Mouse (Mus musculus): ENCODE data around the gene Samhd1. TPM values are rescaled to one million over a fixed set of nuclear protein-coding genes. Genes with fewer than 3 reads are reported as not detected.

Gene Samhd1
- polyA plus RNA-seq, 1 experiment from 2014 or later = 32.5 TPM

GRCm38 (mm10) chr2:157100319-157100605, 34.8 kb downstream of the Samhd1 start:
- H3K9ac ChIP-seq (replicated peaks; ENCODE audit: low read depth, low read length) = no peak overlapping the region
- no peak overlapping the region for H3K4me2 ChIP-seq (replicated peaks; ENCODE audit: low read depth, low read length)
- no peaks in the 10 kb centered on the region for H3K9me3 ChIP-seq (ENCODE audit: control insufficient read depth, low read depth, low read length)
- no peaks in the 10 kb centered on the region for H3K27me3 ChIP-seq (ENCODE audit: control insufficient read depth, insufficient read depth, low read length)
- H3K4me1 ChIP-seq (ENCODE audit: control insufficient read depth, insufficient read depth, low read length) = no peaks in the 10 kb centered on the region
- peaks cover 25% of the 10 kb centered on the region for H3K36me3 ChIP-seq (ENCODE audit: control insufficient read depth, insufficient read depth, low read length)
- 80% methylated on average over 12 of the region's 12 CpGs for WGBS
- H3K4me3 ChIP-seq (ENCODE audit: low read depth, low read length) = no peak overlapping the region
- ATAC-seq (ENCODE audit: insufficient number of reproducible peaks, insufficient read depth, low FRiP score, low read depth) = no peak
- H3K27ac ChIP-seq (ENCODE audit: low read length) = no peak overlapping the region

- Histone ChIP-seq H3K27me3 (ENCODE audit: control insufficient read depth, insufficient read depth, low read length) (no peaks in the 10 kb centered on the region), H3K36me3 (ENCODE audit: control insufficient read depth, insufficient read depth, low read length) (peaks cover 21% of the 10 kb centered on the region), H3K9me3 (ENCODE audit: control insufficient read depth, low read depth, low read length) (no peaks in the 10 kb centered on the region), H3K27ac (ENCODE audit: low read length) (no peak overlapping the region), H3K4me1 (ENCODE audit: control insufficient read depth, insufficient read depth, low read length) (no peaks in the 10 kb centered on the region), H3K9ac (replicated peaks; ENCODE audit: low read depth, low read length) (no peak overlapping the region), H3K4me3 (ENCODE audit: low read depth, low read length) (no peak overlapping the region), H3K4me2 (replicated peaks; ENCODE audit: low read depth, low read length) (no peak overlapping the region)
- no peak for ATAC-seq (ENCODE audit: insufficient number of reproducible peaks, insufficient read depth, low FRiP score, low read depth)
- 62% methylated on average over 12 of the region's 12 CpGs for WGBS
These were observed 35.3 kb downstream of the Samhd1 start for GRCm38 (mm10) chr2:157099532-157100318.

- ATAC-seq (ENCODE audit: insufficient number of reproducible peaks, insufficient read depth, low FRiP score, low read depth) = no peak
- WGBS = 68% methylated on average over 9 of the region's 9 CpGs
- Histone ChIP-seq H3K4me3 (ENCODE audit: low read depth, low read length) (no peak overlapping the region), H3K4me2 (replicated peaks; ENCODE audit: low read depth, low read length) (no peak overlapping the region), H3K27ac (ENCODE audit: low read length) (no peak overlapping the region), H3K27me3 (ENCODE audit: control insufficient read depth, insufficient read depth, low read length) (no peaks in the 10 kb centered on the region), H3K4me1 (ENCODE audit: control insufficient read depth, insufficient read depth, low read length) (peaks cover 3% of the 10 kb centered on the region; the same call in 1 of the 2 replicates), H3K36me3 (ENCODE audit: control insufficient read depth, insufficient read depth, low read length) (peaks cover 4% of the 10 kb centered on the region), H3K9me3 (ENCODE audit: control insufficient read depth, low read depth, low read length) (no peaks in the 10 kb centered on the region), H3K9ac (replicated peaks; ENCODE audit: low read depth, low read length) (no peak overlapping the region)
These were observed 39.9 kb downstream of the Samhd1 start for GRCm38 (mm10) chr2:157095005-157095755.

- H3K4me3 ChIP-seq (ENCODE audit: low read depth, low read length) = no peak overlapping the region
- H3K36me3 ChIP-seq (ENCODE audit: control insufficient read depth, insufficient read depth, low read length) = no peaks in the 10 kb centered on the region
- WGBS = 38% methylated on average over 8 of the region's 8 CpGs
These were observed 43.0 kb downstream of the Samhd1 start for GRCm38 (mm10) chr2:157092024-157092423.

GRCm38 (mm10) chr2:157087536-157088317, 47.3 kb downstream of the Samhd1 start:
- no peak for ATAC-seq (ENCODE audit: insufficient number of reproducible peaks, insufficient read depth, low FRiP score, low read depth)
- no peaks in the 10 kb centered on the region for H3K27me3 ChIP-seq (ENCODE audit: control insufficient read depth, insufficient read depth, low read length)
- peaks cover 3% of the 10 kb centered on the region; the same call in 1 of the 2 replicates for H3K4me1 ChIP-seq (ENCODE audit: control insufficient read depth, insufficient read depth, low read length)
- no peaks in the 10 kb centered on the region for H3K36me3 ChIP-seq (ENCODE audit: control insufficient read depth, insufficient read depth, low read length)
- no peak overlapping the region for H3K4me2 ChIP-seq (replicated peaks; ENCODE audit: low read depth, low read length)
- WGBS = 79% methylated on average over 14 of the region's 14 CpGs
- no peaks in the 10 kb centered on the region for H3K9me3 ChIP-seq (ENCODE audit: control insufficient read depth, low read depth, low read length)
- no peak overlapping the region for H3K27ac ChIP-seq (ENCODE audit: low read length)
- H3K9ac ChIP-seq (replicated peaks; ENCODE audit: low read depth, low read length) = no peak overlapping the region
- no peak overlapping the region for H3K4me3 ChIP-seq (ENCODE audit: low read depth, low read length)

More at GRCm38 (mm10) chr2:157092024-157092423, 43.0 kb downstream of the Samhd1 start:
- Histone ChIP-seq H3K4me1 (ENCODE audit: control insufficient read depth, insufficient read depth, low read length) (peaks cover 3% of the 10 kb centered on the region; the same call in 1 of the 2 replicates), H3K27me3 (ENCODE audit: control insufficient read depth, insufficient read depth, low read length) (no peaks in the 10 kb centered on the region), H3K4me2 (replicated peaks; ENCODE audit: low read depth, low read length) (no peak overlapping the region), H3K27ac (ENCODE audit: low read length) (no peak overlapping the region), H3K9me3 (ENCODE audit: control insufficient read depth, low read depth, low read length) (no peaks in the 10 kb centered on the region), H3K9ac (replicated peaks; ENCODE audit: low read depth, low read length) (no peak overlapping the region)
- ATAC-seq (ENCODE audit: insufficient number of reproducible peaks, insufficient read depth, low FRiP score, low read depth) = 0 out of 2 replicates have a peak, but pooled peaks have one; percentile 23

- Histone ChIP-seq H3K27ac (ENCODE audit: low read length) (no peak within 1 kb of the TSS), H3K9me3 (ENCODE audit: control insufficient read depth, low read depth, low read length) (no peaks in the 10 kb centered on the region), H3K9ac (replicated peaks; ENCODE audit: low read depth, low read length) (no peak within 1 kb of the TSS), H3K4me2 (replicated peaks; ENCODE audit: low read depth, low read length) (no peak within 1 kb of the TSS), H3K36me3 (ENCODE audit: control insufficient read depth, insufficient read depth, low read length) (no peaks in the 10 kb centered on the region), H3K4me3 (ENCODE audit: low read depth, low read length) (no peak within 1 kb of the TSS), H3K27me3 (ENCODE audit: control insufficient read depth, insufficient read depth, low read length) (no peaks in the 10 kb centered on the region), H3K4me1 (ENCODE audit: control insufficient read depth, insufficient read depth, low read length) (no peaks in the 10 kb centered on the region; the same call in 1 of the 2 replicates)
- 88% methylated on average over 8 of the region's 8 CpGs for WGBS
- no peak for ATAC-seq (ENCODE audit: insufficient number of reproducible peaks, insufficient read depth, low FRiP score, low read depth)
These were observed 48.3 kb downstream of the Samhd1 start, which contains the start of gene Tldc2 for GRCm38 (mm10) chr2:157086796-157087195. Gene Tldc2, plus strand, starts transcription at chr2:157087055.

- H3K9ac ChIP-seq (replicated peaks; ENCODE audit: low read depth, low read length) = no peak overlapping the region
- 0 out of 2 replicates have a peak, but pooled peaks have one; percentile 38 for ATAC-seq (ENCODE audit: insufficient number of reproducible peaks, insufficient read depth, low FRiP score, low read depth)
- H3K4me1 ChIP-seq (ENCODE audit: control insufficient read depth, insufficient read depth, low read length) = no peaks in the 10 kb centered on the region; the same call in 1 of the 2 replicates
- 88% methylated on average over 7 of the region's 7 CpGs for WGBS
- no peaks in the 10 kb centered on the region for H3K36me3 ChIP-seq (ENCODE audit: control insufficient read depth, insufficient read depth, low read length)
- no peak overlapping the region for H3K4me3 ChIP-seq (ENCODE audit: low read depth, low read length)
- no peaks in the 10 kb centered on the region for H3K27me3 ChIP-seq (ENCODE audit: control insufficient read depth, insufficient read depth, low read length)
- no peak overlapping the region for H3K27ac ChIP-seq (ENCODE audit: low read length)
- H3K9me3 ChIP-seq (ENCODE audit: control insufficient read depth, low read depth, low read length) = no peaks in the 10 kb centered on the region
- H3K4me2 ChIP-seq (replicated peaks; ENCODE audit: low read depth, low read length) = no peak overlapping the region
These were observed 50.1 kb downstream of the Samhd1 start for GRCm38 (mm10) chr2:157084831-157085585.
